Mouse (Mus musculus) lung, embryonic 16.5 days (tissue): ENCODE results near the gene Decr2. TPM values are rescaled to one million over a fixed set of nuclear protein-coding genes. Genes with fewer than 3 reads are reported as not detected.
A peak's percentile ranks its signal among the peaks of the same experiment; 100 is the strongest.
"Not testable (repeated sequence)": the region's sequence is repeated elsewhere in the genome, so short reads cannot be mapped to it uniquely, and the experiment has no call there.

ENCODE experiments used
- ATAC-seq: fragments of 200-750 bp; cut with Nextera tagmentation; 2 replicates; pipeline ENCODE4 v1.8.0; 2017; ENCODE audit warnings: low read depth, mild to moderate bottlenecking, moderate library complexity
- H3K27ac ChIP-seq: fragments of 300-500 bp; sonication (generic); 2 replicates; pipeline ENCODE4 v1.5.1; 2014; ENCODE audit warnings: mild to moderate bottlenecking, control low read depth, low read length
- H3K27me3 ChIP-seq: fragments of 300-500 bp; sonication (generic); 2 replicates; pipeline ENCODE4 v1.6.1; 2014; ENCODE audit warnings: low read depth, low read length, mixed read lengths; ENCODE audit not compliant: control insufficient read depth, insufficient read depth
- H3K36me3 ChIP-seq: fragments of 300-500 bp; sonication (generic); 2 replicates; pipeline ENCODE4 v1.6.1; 2014; ENCODE audit warnings: low read length; ENCODE audit not compliant: control insufficient read depth, insufficient read depth
- H3K4me1 ChIP-seq: fragments of 300-500 bp; sonication (generic); replicated peaks from 2 replicates; pipeline ENCODE4 v1.6.1; 2014; ENCODE audit warnings: low read length, mixed read lengths; ENCODE audit not compliant: control insufficient read depth, insufficient read depth
- H3K4me2 ChIP-seq: fragments of 300-500 bp; sonication (generic); 2 replicates; pipeline ENCODE4 v1.6.1; 2014; ENCODE audit warnings: low read depth, low read length, control low read depth
- H3K4me3 ChIP-seq: fragments of 300-500 bp; sonication (generic); 2 replicates; pipeline ENCODE4 v1.5.1; 2014; ENCODE audit warnings: mild to moderate bottlenecking, low read length, control low read depth
- H3K9ac ChIP-seq: fragments of 300-500 bp; sonication (generic); 2 replicates; pipeline ENCODE4 v1.6.1; 2014; ENCODE audit warnings: low read length, control low read depth
- H3K9me3 ChIP-seq: fragments of 300-500 bp; sonication (generic); 2 replicates; pipeline ENCODE4 v1.6.1; 2016; ENCODE audit warnings: low read length; ENCODE audit not compliant: control insufficient read depth
- WGBS: fragments of 180-500 bp; shearing (Covaris S2); extraction: QIAGEN DNeasy Blood & Tissue Kit; methylation state at CpG from one replicate; pipeline ENCODE4 v1.1.7; 2014; 5-methylcytosine and 5-hydroxymethylcytosine counted together
- polyA plus RNA-seq: library from polyadenylated mRNA; unstranded; fragments of >200 nt; fragmentation: Nextera tagmentation; extraction: Ambion mirVana; gene quantifications from 2 replicates; pipeline ENCODE4 v1.2.1, GENCODE M21; 2015

Gene Decr2
- polyA plus RNA-seq, 1 experiment from 2014 or later, result 36.3 TPM

GRCm38 (mm10) chr17:26099316-26099715, 9.2 kb upstream of the Decr2 start:
- not testable (repeated sequence) for H3K4me2 ChIP-seq, H3K27me3 ChIP-seq, H3K9ac ChIP-seq, H3K27ac ChIP-seq, ATAC-seq, H3K9me3 ChIP-seq, H3K4me1 ChIP-seq, H3K36me3 ChIP-seq, H3K4me3 ChIP-seq
- WGBS, result 61% methylated on average over 3 of the region's 3 CpGs

- no peak overlapping the region for H3K9ac ChIP-seq
- no peaks in the 10 kb centered on the region for H3K9me3 ChIP-seq
- peaks cover 8% of the 10 kb centered on the region; the same call in 1 of the 2 replicates for H3K4me1 ChIP-seq
- H3K36me3 ChIP-seq, result no peaks in the 10 kb centered on the region
- WGBS, result 86% methylated on average over 7 of the region's 7 CpGs
- no peak overlapping the region for H3K4me2 ChIP-seq
- H3K27me3 ChIP-seq, result no peaks in the 10 kb centered on the region
- no peak for ATAC-seq
- no peak overlapping the region for H3K27ac ChIP-seq
- H3K4me3 ChIP-seq, result no peak overlapping the region
Observed at GRCm38 (mm10) chr17:26098461-26098860, 8.3 kb upstream of the Decr2 start.

- peak; percentile 79 for ATAC-seq
- H3K9ac ChIP-seq, result peak within 1 kb of the TSS; percentile 92
- peak within 1 kb of the TSS; percentile 79 for H3K4me3 ChIP-seq
- peak within 1 kb of the TSS; percentile 63; the same call in 1 of the 2 replicates for H3K27ac ChIP-seq
- H3K4me2 ChIP-seq, result peak within 1 kb of the TSS; percentile 87
- 1% methylated on average over 45 of the region's 47 CpGs for WGBS
- no peaks in the 10 kb centered on the region for H3K36me3 ChIP-seq
- H3K27me3 ChIP-seq, result no peaks in the 10 kb centered on the region
- H3K4me1 ChIP-seq, result peaks cover 8% of the 10 kb centered on the region; the same call in 1 of the 2 replicates
- H3K9me3 ChIP-seq, result no peaks in the 10 kb centered on the region
Observed at GRCm38 (mm10) chr17:26095121-26095740, 5.1 kb upstream of the Decr2 start, which contains the start of gene Nme4. Gene Nme4 (minus strand): TSS chr17:26095602.

GRCm38 (mm10) chr17:26094531-26095110, 4.5 kb upstream of the Decr2 start:
- Histone ChIP-seq H3K4me1 (peaks cover 8% of the 10 kb centered on the region; the same call in 1 of the 2 replicates), H3K4me2 (peak overlapping the region; percentile 87), H3K9ac (peak overlapping the region; percentile 92), H3K27me3 (no peaks in the 10 kb centered on the region), H3K9me3 (no peaks in the 10 kb centered on the region), H3K27ac (peak overlapping the region; percentile 63; the same call in 1 of the 2 replicates), H3K36me3 (no peaks in the 10 kb centered on the region), H3K4me3 (peak overlapping the region; percentile 79)
- WGBS, result 18% methylated on average over 9 of the region's 9 CpGs
- no peak for ATAC-seq

- Histone ChIP-seq H3K27me3 (no peaks in the 10 kb centered on the region), H3K27ac (no peak overlapping the region), H3K36me3 (peaks cover 3% of the 10 kb centered on the region; the same call in 1 of the 2 replicates), H3K9me3 (no peaks in the 10 kb centered on the region), H3K4me2 (no peak overlapping the region), H3K9ac (no peak overlapping the region), H3K4me3 (no peak overlapping the region), H3K4me1 (no peaks in the 10 kb centered on the region)
- no peak for ATAC-seq
- 82% methylated on average over 9 of the region's 9 CpGs for WGBS
Observed at GRCm38 (mm10) chr17:26087059-26087564, 3.0 kb downstream of the Decr2 start.

GRCm38 (mm10) chr17:26080867-26081266, 9.3 kb downstream of the Decr2 start:
- H3K9me3 ChIP-seq, result no peaks in the 10 kb centered on the region
- H3K36me3 ChIP-seq, result peaks cover 6% of the 10 kb centered on the region
- no peak overlapping the region for H3K27ac ChIP-seq
- WGBS, result 28% methylated on average over 2 of the region's 2 CpGs
- H3K9ac ChIP-seq, result no peak overlapping the region
- no peak overlapping the region for H3K4me3 ChIP-seq
- H3K4me2 ChIP-seq, result no peak overlapping the region
- no peak for ATAC-seq
- no peaks in the 10 kb centered on the region for H3K4me1 ChIP-seq
- no peaks in the 10 kb centered on the region for H3K27me3 ChIP-seq

GRCm38 (mm10) chr17:26078851-26079250, 11.3 kb downstream of the Decr2 start:
- Histone ChIP-seq H3K9me3 (no peaks in the 10 kb centered on the region), H3K9ac (no peak overlapping the region), H3K27ac (no peak overlapping the region), H3K4me2 (no peak overlapping the region), H3K4me3 (no peak overlapping the region), H3K36me3 (peaks cover 6% of the 10 kb centered on the region), H3K4me1 (no peaks in the 10 kb centered on the region), H3K27me3 (no peaks in the 10 kb centered on the region)
- ATAC-seq, result no peak
- 67% methylated on average over 2 of the region's 2 CpGs for WGBS

- WGBS, result 50% methylated on average over 3 of the region's 3 CpGs
- Histone ChIP-seq H3K4me3 (no peak overlapping the region), H3K9me3 (no peaks in the 10 kb centered on the region), H3K27ac (no peak overlapping the region), H3K4me1 (no peaks in the 10 kb centered on the region), H3K27me3 (no peaks in the 10 kb centered on the region), H3K36me3 (no peaks in the 10 kb centered on the region), H3K4me2 (no peak overlapping the region), H3K9ac (no peak overlapping the region)
- no peak for ATAC-seq
Observed at GRCm38 (mm10) chr17:26075246-26075645, 14.9 kb downstream of the Decr2 start.

- no peak for ATAC-seq
- peaks cover 15% of the 10 kb centered on the region for H3K4me1 ChIP-seq
- no peaks in the 10 kb centered on the region for H3K9me3 ChIP-seq
- H3K27me3 ChIP-seq, result no peaks in the 10 kb centered on the region
- H3K9ac ChIP-seq, result peak overlapping the region; percentile 79
- no peaks in the 10 kb centered on the region for H3K36me3 ChIP-seq
- WGBS, result 25% methylated on average over 6 of the region's 6 CpGs
- peak overlapping the region; percentile 76 for H3K4me3 ChIP-seq
- no peak overlapping the region for H3K27ac ChIP-seq
- H3K4me2 ChIP-seq, result peak overlapping the region; percentile 96
Observed at GRCm38 (mm10) chr17:26070136-26070535, 20.0 kb downstream of the Decr2 start.
